Mouse (Mus musculus): Measurements from ENCODE around the gene Ror2. TPM values are rescaled to one million over a fixed set of nuclear protein-coding genes. Genes with fewer than 3 reads are reported as not detected.

Gene Ror2
- polyA plus RNA-seq, 1 experiment = 0.67 TPM

DNA sequence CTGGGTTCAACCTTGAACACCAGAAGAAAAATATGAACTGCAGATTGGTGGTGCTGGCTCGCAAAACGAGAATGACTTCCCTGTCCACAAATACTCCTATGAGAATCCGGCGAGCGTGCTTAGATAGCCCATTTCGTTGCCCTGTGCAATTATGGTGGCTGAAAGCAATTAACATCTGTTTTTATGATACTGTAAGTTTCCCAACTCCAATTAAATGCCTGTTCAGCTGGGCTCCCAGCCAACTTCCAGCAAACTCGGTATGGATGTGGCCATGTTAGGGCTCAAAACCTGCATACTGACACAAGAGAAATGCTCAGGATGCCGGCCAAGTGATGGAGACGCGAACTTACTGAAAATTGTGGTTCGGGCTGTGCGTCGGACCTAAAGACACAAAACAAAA, 155.4 kb downstream of the Ror2 start:
- TF ChIP-seq POLR2A (IDR thresholded peaks at IDR 0.05; ENCODE audit: extremely low read depth, insufficient read depth, low read length) (no peak), CTCF (IDR thresholded peaks at IDR 0.05; ENCODE audit: extremely low read depth, insufficient read depth, low read length) (no peak)
- H3K4me1 ChIP-seq (ENCODE audit: control insufficient read depth, insufficient read depth, low read length) = no peaks in the 10 kb centered on the region
- no peak overlapping the region for H3K4me3 ChIP-seq (ENCODE audit: insufficient read depth, low read length)
- H3K27ac ChIP-seq (ENCODE audit: insufficient read depth, low read length) = no peak overlapping the region

- TF ChIP-seq CTCF (IDR thresholded peaks at IDR 0.05; ENCODE audit: extremely low read depth, insufficient read depth, low read length) (no peak), POLR2A (IDR thresholded peaks at IDR 0.05; ENCODE audit: extremely low read depth, insufficient read depth, low read length) (no peak)
- H3K4me1 ChIP-seq (ENCODE audit: control insufficient read depth, insufficient read depth, low read length) = no peaks in the 10 kb centered on the region
- H3K4me3 ChIP-seq (ENCODE audit: insufficient read depth, low read length) = no peak overlapping the region
- H3K27ac ChIP-seq (ENCODE audit: insufficient read depth, low read length) = no peak overlapping the region
These were observed 155.9 kb downstream of the Ror2 start for GRCm38 (mm10) chr13:53130032-53130431.

DNA sequence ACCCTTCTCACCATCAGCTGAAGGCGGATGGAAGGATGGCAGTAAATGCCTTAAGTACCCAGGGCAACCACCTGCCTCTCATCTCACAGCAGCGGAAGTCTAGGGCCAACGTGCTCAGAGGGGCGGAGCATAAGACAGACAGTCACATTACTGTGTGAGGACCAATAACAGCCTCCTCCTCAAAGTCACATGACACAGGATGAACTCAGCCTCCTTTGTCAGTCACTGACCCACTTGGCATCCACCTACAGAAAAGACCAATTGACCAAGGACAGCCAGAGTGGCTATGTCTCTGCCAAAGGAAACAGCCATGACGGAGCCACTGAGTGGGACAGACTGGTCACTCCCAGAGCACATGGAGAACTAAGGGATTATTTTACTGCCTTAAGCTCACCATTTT, 160.3 kb downstream of the Ror2 start:
- Histone ChIP-seq H3K27ac (ENCODE audit: insufficient read depth, low read length) (no peak overlapping the region), H3K4me3 (ENCODE audit: insufficient read depth, low read length) (no peak overlapping the region), H3K4me1 (ENCODE audit: control insufficient read depth, insufficient read depth, low read length) (0 out of 2 replicates have a peak, but pooled peaks cover 2% of the 10 kb centered on the region)
- TF ChIP-seq POLR2A (IDR thresholded peaks at IDR 0.05; ENCODE audit: extremely low read depth, insufficient read depth, low read length) (no peak), CTCF (IDR thresholded peaks at IDR 0.05; ENCODE audit: extremely low read depth, insufficient read depth, low read length) (no peak)

DNA sequence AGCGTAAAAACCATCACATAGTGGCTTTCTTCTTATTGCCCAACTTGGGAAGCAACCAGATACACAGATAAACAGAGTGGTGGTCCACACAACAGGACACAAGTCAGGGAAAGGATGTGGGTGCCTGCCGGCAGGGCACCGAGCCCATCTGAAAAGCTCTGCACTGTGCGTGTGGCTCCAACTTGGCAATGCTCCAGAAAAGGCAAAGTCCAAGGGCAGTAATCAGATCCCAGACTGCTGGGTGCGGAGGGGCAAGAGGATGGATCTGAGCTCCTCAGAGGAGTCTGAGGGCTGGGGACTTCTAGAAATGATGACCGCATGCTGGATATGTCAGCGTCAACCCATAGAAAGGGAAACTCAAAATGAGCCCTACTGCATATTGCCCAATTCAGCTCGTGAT, 163.8 kb downstream of the Ror2 start:
- 0 out of 2 replicates have a peak, but pooled peaks cover 2% of the 10 kb centered on the region for H3K4me1 ChIP-seq (ENCODE audit: control insufficient read depth, insufficient read depth, low read length)
- no peak for TF ChIP-seq POLR2A (IDR thresholded peaks at IDR 0.05; ENCODE audit: extremely low read depth, insufficient read depth, low read length)
- TF ChIP-seq CTCF (IDR thresholded peaks at IDR 0.05; ENCODE audit: extremely low read depth, insufficient read depth, low read length) = no peak
- no peak overlapping the region for H3K4me3 ChIP-seq (ENCODE audit: insufficient read depth, low read length)
- H3K27ac ChIP-seq (ENCODE audit: insufficient read depth, low read length) = no peak overlapping the region

DNA sequence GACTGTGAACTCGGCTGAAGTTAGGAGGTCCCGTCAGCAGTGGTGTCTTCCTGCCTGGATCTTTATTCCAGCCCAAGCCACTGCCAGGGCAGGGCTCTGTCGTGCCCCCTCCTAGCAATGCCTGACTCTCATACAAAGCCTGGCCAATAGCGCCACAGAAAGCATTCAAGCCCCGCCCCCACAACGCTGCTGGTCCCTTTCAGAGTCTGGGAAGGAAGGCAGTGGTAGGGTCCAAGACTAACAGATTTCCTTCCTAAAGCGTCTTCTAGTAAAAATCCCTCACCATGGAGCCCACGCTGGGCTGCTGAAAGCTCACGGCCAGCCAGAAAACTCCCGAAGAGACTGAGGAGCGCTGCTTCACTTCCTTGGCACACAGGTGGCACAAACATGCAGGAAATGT, 165.0 kb downstream of the Ror2 start:
- Histone ChIP-seq H3K4me3 (ENCODE audit: insufficient read depth, low read length) (no peak overlapping the region), H3K27ac (ENCODE audit: insufficient read depth, low read length) (no peak overlapping the region), H3K4me1 (ENCODE audit: control insufficient read depth, insufficient read depth, low read length) (0 out of 2 replicates have a peak, but pooled peaks cover 2% of the 10 kb centered on the region)
- TF ChIP-seq CTCF (IDR thresholded peaks at IDR 0.05; ENCODE audit: extremely low read depth, insufficient read depth, low read length) (no peak), POLR2A (IDR thresholded peaks at IDR 0.05; ENCODE audit: extremely low read depth, insufficient read depth, low read length) (no peak)

- 0 out of 2 replicates have a peak, but pooled peaks cover 2% of the 10 kb centered on the region for H3K4me1 ChIP-seq (ENCODE audit: control insufficient read depth, insufficient read depth, low read length)
- TF ChIP-seq POLR2A (IDR thresholded peaks at IDR 0.05; ENCODE audit: extremely low read depth, insufficient read depth, low read length) (no peak), CTCF (IDR thresholded peaks at IDR 0.05; ENCODE audit: extremely low read depth, insufficient read depth, low read length) (peak; percentile 90)
- H3K4me3 ChIP-seq (ENCODE audit: insufficient read depth, low read length) = no peak overlapping the region
- no peak overlapping the region for H3K27ac ChIP-seq (ENCODE audit: insufficient read depth, low read length)
These were observed 166.1 kb downstream of the Ror2 start for GRCm38 (mm10) chr13:53119586-53120426.

- TF ChIP-seq CTCF (IDR thresholded peaks at IDR 0.05; ENCODE audit: extremely low read depth, insufficient read depth, low read length) = peak; percentile 28; the same call in 1 of the 2 replicates
- TF ChIP-seq POLR2A (IDR thresholded peaks at IDR 0.05; ENCODE audit: extremely low read depth, insufficient read depth, low read length) = no peak
- Histone ChIP-seq H3K27ac (ENCODE audit: insufficient read depth, low read length) (no peak overlapping the region), H3K4me3 (ENCODE audit: insufficient read depth, low read length) (no peak overlapping the region), H3K4me1 (ENCODE audit: control insufficient read depth, insufficient read depth, low read length) (0 out of 2 replicates have a peak, but pooled peaks cover 2% of the 10 kb centered on the region)
These were observed 167.5 kb downstream of the Ror2 start for GRCm38 (mm10) chr13:53118398-53118797.

DNA sequence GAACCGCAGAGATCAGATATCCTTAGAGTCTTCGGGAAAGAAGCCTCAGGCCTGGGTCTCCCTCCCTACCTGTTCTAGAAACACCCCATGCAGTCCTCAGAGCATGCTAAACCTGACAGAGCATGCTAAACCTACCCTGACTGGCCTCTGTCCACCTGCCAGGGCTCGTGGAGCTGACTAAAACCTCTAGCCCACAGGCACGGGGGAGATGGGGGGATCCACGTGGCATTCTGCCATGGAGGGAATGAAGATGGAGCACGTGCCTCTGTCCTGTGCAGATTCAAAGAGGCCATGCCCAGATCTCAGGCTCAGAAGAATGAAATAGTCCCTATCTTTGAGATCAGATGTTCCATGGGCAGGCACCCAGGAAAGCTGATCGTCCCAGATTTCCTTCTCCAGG, 168.0 kb downstream of the Ror2 start:
- no peak for TF ChIP-seq CTCF (IDR thresholded peaks at IDR 0.05; ENCODE audit: extremely low read depth, insufficient read depth, low read length)
- H3K4me1 ChIP-seq (ENCODE audit: control insufficient read depth, insufficient read depth, low read length) = 0 out of 2 replicates have a peak, but pooled peaks cover 2% of the 10 kb centered on the region
- H3K4me3 ChIP-seq (ENCODE audit: insufficient read depth, low read length) = no peak overlapping the region
- H3K27ac ChIP-seq (ENCODE audit: insufficient read depth, low read length) = no peak overlapping the region

- TF ChIP-seq CTCF (IDR thresholded peaks at IDR 0.05; ENCODE audit: extremely low read depth, insufficient read depth, low read length) (no peak), POLR2A (IDR thresholded peaks at IDR 0.05; ENCODE audit: extremely low read depth, insufficient read depth, low read length) (no peak)
- Histone ChIP-seq H3K4me3 (ENCODE audit: insufficient read depth, low read length) (no peak overlapping the region), H3K4me1 (ENCODE audit: control insufficient read depth, insufficient read depth, low read length) (no peaks in the 10 kb centered on the region), H3K27ac (ENCODE audit: insufficient read depth, low read length) (no peak overlapping the region)
These were observed 175.7 kb downstream of the Ror2 start for GRCm38 (mm10) chr13:53110249-53110578.

- Histone ChIP-seq H3K4me1 (ENCODE audit: control insufficient read depth, insufficient read depth, low read length) (no peaks in the 10 kb centered on the region), H3K4me3 (ENCODE audit: insufficient read depth, low read length) (no peak overlapping the region), H3K27ac (ENCODE audit: insufficient read depth, low read length) (no peak overlapping the region)
- TF ChIP-seq CTCF (IDR thresholded peaks at IDR 0.05; ENCODE audit: extremely low read depth, insufficient read depth, low read length) (peak; percentile 93), POLR2A (IDR thresholded peaks at IDR 0.05; ENCODE audit: extremely low read depth, insufficient read depth, low read length) (no peak)
These were observed 176.2 kb downstream of the Ror2 start for GRCm38 (mm10) chr13:53109560-53110248.

All from cortical plate, adult 2 months (tissue).